Mouse (Mus musculus): ENCODE data around the gene Itih4. TPM values are rescaled to one million over a fixed set of nuclear protein-coding genes. Genes with fewer than 3 reads are reported as not detected.
A peak's percentile ranks its signal among the peaks of the same experiment; 100 is the strongest.

Gene Itih4
- not detected for total RNA-seq (2021)

DNA sequence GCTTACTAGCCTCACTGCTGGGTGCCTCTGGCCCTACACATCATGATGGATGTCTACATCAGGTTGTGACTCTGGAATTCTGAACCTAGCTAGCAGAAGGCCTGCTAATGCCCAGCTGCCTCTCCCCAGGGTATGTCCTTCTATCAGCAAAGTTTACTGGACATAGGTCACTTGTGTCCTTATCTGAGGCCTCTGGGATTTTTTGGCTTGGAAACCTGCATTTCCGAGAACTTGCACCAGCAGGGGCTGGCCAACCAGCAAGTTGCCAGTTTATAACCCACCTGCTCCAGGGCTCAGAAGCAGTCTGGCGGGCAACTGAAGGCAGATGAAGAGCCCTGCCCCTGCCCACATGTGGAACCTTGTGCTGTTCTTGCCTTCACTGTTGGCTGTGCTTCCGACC lies at the start of gene Itih4:
Gene Itih4, plus strand, starts transcription at position 273 of the 400 bp plus-strand sequence.
- DNase-seq: no peak

DNA sequence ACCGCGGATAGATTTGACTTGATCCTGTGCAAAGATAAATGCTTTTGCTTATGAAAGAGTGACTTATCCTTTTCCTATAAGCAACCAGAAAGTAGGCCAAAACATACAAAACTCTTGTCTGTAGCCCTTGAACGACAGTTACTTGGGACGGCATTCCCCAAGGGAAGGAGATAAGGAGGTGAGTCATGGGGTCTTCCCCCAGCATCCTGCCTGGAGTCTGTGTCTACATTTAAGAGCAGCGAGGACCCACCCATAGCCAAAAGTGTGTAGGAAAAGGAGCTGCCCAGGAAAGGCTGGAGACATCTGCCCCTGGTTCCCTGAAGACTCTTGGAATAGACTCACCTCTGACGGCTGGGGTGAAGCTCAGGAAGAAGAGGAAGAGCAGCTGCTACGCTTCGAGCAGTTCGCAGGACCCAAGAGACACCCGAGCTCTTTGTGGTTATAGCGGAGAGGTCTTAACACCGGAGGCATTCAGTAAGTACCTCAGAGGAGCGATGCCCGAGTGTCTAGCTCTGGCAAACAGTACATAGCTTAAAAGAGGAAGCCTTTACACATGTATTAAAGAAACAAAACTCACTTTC lies 48.8 kb upstream of the Itih4 start:
- no peak for DNase-seq

DNA sequence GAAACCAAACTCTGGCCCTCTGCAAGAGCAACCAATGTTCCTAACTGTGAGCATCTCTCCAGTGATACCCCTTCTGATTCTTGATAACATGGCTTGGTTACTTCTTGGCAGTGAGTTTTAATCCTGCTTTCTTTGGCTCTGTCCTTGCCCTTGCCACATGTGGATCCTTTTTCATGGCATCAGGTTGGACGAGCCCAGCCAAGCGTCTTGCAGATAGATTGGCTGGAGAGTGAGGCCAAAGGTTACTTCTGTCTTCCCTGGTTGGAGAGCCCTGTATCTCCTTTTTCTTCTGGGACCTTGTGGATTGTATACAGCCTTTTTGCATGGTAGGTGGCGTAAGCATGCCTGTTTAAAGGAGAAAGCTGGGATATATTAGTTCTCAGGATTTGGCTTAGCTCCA lies 42.6 kb upstream of the Itih4 start:
- no peak for DNase-seq

DNA sequence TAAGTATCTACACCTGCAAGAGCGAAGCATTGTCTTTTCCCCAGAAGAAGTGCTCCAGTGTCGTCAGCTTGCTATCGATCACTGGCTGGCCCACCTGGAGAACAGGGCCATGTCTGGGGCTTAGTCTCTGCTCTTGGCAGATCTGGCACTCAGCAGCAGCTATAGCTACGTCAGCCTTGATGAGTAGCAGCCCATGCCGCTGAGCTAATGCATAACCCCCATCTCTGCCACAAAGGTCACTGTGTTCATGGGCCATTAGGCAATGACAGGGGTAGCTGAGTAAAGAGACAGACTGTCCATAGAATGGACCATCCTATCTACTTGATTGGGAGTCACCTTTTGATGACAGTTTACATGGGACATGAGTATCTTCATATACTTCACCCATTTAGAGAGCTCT lies 35.8 kb upstream of the Itih4 start:
- no peak for DNase-seq

DNA sequence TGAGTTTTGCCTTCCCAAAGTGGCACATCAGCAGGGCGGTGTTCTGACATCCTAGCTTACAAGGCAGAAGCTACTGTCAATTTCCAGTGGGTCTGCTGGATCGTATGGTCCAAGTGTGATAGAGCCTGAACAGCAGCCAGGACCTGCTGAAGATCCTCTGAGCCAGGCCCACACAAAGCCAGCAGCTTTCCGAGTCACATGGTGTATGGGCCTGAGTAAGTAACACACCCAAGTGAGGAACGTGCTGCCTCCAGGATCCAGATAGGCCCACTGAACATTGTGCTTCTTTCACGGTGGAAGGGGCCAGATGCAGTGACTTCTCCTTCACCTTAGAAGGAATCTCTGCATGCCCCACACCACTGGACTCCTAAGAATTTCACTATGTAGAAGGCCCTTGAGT lies 34.0 kb upstream of the Itih4 start:
- no peak for DNase-seq

DNA sequence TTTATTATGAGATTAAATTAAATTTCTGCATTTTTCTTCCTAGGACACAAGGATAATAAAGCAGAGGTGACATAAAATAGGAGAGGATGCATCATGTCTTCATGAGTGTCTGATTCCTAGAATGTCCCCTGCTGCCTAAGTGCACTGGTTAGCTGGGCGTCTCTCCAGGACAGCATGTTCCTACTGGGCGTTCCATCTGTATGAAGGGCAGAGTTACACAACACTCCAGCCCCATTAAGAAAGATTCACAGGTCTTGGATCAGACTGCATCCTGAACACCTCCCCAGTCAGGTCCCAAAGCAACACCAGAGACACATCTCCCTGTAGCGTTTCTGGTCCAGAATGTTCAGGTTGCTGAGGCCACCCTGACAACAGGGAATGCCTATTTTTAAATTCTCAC lies 31.0 kb upstream of the Itih4 start:
- DNase-seq: no peak

DNA sequence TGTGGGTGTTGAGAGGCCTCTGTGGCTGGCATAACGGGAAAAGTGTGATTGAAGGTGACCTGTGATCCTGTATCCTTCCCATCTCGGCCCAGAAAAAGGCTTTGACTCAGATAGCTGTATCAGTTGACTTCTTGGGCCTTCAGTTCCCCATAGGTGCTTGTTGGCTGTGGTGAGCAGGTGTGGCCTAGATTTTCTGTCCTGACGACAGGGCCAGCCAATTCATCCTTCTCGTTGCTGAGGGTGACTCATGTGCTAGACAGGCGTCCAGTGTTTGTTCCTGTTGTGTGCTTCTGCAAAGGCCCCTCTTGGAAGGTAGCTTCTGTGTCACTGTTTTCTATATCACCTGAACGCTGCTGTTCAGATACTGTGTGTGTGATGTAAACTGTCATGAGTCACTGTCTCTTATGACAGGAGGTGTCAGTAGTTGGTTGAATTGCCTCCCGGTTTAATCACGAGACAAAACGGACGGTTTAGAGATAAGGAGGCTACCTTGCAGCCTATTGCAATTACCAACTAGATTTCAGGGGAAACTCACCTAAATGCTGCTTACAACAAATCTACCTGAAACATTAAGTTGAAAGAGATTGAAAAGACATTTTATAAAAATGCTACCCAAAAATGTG lies 29.3 kb upstream of the Itih4 start:
- DNase-seq: no peak

DNA sequence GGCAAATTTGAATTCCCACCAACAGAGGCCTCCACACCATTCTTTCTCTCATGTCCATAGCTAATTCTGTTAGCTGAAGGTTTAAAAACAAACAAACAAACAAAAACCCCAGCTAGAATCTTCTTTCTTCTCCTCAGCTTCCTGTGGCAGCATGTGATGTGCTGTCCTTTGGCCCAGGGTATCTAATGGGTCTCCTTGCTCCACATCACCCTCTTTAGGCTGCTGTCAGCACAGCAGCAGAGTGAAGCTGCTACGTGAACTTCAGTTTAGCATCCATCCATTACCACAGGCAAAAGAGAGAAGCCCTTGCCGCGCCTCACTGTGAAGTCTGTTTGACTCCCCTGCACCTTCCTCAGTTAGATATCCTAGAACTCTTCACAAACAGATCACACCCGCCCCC lies 28.3 kb upstream of the Itih4 start:
- no peak for DNase-seq

DNA sequence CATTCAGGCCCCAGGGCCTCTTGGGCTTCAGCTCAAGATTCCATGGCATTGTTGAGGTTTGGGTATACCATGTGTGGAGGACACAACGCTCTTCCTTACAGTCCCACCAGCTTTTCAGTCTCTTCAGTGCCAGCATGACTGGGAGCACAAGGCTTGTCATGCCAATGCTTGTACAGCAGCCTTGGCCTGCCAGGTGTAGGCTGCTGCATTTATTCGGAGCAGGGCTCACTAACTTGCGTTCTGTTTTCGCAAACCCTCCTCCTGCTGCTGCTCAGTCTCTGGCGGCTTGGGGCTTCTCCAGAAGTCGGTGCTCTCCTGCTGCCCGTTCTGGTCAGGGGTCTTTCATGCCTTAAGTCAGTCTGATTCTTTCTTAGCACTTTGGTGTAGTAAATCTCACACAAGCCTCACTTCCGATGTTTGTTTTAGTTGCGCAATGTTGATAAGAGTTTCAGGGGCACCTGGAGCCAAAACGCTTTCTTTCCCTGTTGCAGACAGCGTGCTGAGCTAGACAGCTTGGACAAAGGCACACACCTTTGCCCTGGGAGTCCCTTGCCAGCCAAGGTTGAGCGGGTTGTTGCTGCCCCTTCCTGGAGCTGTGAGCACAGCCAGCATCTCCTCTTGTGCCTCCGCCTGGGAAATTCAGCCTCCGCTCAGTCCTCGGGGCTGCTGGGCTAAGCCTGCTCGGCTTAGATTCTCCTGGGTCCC lies 24.7 kb upstream of the Itih4 start:
- no peak for DNase-seq

DNA sequence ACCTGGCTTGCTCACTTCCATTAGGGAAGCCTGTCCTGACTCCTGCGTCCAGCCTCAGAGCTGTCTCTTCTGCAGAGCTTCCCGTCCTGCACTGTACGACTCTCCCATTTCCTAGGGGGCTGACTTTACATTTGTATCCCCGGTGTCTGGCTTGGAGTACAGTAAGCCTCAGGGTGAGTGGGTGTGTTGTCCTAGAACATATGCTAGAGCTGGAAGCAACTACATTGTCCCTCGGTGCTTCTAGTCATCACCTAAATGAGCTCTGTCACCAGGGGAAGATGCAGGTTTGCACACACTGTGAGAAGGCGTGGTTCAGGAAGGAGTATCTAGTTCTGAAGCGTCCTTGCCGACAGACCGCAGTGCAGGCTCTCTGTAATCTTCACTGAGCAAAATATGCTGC lies 23.9 kb upstream of the Itih4 start:
- no peak for DNase-seq

DNA sequence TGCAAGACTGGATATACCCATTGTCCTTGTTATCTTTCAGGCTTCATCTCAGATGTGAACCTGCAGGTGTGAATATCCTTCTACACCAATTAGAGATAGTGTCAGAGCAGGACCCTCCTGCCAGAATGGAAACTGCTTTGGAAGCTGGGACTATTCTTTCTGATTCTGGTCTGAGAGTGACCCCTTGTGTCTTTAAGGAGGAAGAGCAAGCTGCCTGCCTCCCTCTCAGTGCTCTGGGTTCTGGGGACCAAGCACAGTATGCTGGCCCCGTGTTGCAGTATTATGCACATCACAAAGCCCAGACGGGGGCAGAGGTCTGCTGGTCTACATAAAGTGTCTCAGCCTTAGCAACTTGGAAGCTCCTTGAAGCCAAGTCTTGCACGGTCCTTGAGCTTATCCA lies 21.0 kb upstream of the Itih4 start:
- DNase-seq: no peak

DNA sequence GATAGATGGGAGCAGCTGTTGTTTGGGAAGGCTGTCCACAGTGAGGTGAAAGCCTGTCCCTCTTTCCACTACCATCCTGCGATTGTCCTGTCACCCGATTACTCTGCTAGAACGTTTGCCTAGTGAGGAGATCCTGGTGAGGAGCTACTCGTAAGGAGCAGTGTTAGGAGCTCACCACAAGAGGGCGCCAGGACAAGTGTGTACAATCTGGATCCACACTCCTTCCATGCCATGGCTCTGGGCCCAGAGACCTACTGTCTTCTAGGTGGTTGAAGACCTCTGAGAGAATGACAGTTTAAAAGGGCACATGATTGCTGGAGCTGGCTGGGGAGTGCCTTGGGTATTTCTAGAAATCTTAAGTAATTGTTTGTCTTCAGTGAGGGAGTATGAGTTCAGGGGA lies 19.2 kb upstream of the Itih4 start:
- peak; percentile 45 to 59 for DNase-seq

DNA sequence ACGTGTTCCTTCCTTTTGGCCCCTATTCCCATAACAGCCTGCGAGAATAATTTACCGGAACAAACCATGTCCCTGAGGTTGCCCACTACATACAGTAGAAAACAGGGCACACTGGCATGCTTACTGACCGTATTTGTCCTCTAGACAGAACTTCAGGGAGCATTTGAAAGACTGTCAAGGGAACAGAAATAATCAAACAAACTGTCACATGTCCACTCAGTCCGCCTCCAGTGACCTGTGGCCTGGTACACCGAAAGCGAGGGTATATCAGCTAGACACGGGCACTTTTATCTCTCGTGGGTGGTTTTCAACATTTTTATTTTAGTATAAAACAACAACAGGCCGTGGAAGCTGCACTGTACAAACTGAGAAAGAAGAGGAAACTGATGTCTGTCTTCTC lies 17.4 kb upstream of the Itih4 start:
- no peak for DNase-seq

DNA sequence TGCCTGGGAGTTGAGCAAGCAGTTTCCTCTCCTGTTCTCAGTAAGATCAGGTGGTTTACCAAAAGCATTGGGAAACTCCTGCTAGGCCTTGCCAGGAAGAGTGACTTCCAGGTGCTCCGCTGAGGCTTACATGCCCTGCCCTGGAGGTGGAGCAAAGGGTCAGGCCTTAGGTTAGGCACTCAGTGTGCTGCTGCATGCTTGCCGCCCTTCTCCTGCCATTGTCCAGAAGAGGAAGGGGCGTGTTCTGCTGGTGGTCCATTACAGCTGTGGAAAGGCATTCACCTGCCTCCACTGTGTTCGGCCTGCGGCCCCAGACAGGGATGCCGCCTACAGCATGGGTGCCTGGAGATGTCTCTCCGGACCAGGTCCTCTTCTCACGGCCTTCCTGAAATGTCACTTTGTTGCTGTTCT lies 16.9 kb upstream of the Itih4 start:
- no peak for DNase-seq

DNA sequence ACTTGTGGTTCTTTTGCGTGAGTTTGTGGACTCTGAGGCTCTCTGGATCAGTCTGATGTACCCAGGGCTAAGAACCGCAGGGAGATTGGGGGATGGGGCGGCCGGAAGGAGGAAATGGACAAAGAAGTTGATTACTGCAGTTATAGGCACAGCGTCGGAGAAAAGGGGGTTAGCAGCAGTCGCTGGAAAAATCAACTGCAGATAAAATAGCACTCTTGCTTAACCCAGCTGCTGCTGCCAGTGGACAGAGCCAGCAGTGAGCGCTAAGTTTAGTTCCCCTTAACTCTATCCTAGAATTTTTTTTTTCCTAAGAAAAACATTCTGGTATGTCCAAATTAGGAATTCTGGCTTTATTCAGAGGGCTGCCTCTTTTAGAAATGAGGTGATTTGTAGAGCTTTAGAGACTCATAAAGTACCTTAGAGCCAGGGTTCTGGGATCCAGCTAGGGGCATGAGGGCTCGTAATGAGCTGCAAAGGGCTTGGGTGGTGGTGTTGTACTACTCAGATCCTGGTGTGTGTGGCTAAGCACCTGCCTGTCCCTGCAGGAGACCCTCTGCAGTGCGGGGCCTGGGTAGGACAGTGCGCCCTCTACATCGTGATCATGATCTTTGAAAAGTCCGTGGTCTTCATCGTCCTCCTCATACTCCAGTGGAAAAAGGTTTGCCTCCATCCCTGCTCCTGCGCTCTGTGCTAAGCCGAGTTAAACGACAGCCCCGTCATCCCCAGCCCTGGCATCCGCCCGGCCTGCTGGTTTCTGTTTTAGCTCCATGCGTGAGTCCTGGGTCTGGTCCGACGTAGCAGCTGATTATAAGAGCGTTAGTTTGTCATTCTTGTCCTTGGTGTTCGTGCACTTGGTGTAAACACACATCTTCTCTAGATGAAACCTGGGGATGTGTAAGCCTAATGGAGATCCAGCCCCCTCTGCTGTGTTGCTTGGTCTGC lies 15.8 kb upstream of the Itih4 start:
- DNase-seq: no peak

DNA sequence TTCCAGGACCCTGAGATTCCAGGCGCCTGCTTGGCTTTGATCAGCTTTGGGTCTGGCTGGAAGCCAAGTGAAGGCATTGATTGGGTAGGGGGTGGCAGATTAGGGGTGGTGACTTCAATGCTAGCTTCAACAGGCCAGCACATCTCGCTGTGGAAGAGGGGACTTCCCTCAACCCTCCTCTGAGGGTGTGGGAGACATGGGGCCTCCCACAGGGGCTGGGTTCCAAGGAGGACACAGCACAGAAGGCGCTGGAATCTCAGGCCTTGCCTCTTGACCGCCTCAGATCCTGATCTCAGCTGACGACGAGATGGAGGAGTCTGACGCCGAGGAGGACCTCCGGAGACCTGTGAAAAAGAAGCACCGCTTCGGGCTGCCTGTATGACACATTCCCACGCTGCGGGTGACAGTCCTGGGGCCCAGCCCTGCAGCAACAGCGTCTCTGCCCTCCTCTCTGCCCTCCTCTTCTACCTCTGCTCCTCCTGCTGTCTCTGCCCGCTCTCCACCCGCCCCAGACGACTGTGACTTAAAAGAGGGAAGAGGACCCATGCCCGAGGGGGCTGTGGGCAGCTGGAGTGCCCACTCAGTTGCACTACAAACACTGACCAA lies 12.1 kb upstream of the Itih4 start:
- DNase-seq: no peak

DNA sequence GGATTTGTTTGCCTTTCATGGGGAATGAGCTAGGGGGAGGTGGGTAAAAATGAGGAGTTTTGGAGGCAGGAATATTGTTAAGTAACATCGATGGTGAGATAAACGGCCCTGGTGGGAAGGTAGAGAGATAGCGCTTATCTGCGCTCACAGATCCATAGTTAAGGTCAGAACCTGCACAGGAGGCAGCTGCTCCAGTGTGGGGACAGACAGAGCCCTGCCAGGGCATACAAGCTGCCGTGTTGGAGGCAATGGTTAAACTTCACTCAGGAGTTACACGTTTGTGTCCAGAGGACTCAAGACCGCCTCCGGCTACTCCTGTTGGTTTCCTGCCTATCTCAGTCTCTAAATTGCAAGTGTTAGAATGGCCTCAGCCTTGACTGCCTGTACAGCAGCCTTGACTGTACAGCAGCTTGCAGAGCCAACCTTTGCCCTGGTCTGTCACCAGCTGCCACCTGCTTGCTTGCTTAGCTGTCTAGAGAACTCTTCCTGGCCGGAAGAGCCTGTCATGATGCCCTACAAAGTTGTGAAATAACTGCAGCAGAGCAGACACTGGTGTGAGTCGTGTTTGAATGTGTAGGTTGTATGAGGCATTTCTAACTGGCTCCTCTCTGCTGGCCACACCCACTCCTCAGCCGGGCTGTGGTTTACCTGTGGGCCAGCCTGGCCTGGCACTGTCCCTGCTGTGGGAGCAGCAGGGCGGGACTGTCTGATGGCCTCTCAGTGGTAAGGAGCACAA lies 11.0 kb upstream of the Itih4 start:
- no peak for DNase-seq

DNA sequence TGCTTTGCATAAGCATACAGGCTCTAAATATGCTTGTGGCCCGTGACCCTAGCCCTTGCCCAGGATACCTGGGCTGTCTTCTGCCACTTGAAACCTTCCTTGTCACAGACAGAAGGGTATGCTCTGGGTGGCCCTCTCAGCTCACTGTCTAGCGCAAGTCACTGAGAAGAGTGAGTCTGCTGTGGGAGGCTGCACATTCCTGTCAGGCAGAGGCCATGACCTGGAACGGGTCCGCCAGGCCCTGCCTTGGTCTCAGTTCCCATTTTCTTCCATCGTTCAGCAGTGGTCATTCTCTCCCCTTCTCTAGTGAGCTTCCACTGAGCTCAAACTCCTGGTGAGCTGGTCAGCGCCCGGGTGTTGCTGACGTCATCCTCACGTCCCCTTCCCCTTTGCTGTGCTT lies 10.3 kb upstream of the Itih4 start:
- no peak for DNase-seq

DNA sequence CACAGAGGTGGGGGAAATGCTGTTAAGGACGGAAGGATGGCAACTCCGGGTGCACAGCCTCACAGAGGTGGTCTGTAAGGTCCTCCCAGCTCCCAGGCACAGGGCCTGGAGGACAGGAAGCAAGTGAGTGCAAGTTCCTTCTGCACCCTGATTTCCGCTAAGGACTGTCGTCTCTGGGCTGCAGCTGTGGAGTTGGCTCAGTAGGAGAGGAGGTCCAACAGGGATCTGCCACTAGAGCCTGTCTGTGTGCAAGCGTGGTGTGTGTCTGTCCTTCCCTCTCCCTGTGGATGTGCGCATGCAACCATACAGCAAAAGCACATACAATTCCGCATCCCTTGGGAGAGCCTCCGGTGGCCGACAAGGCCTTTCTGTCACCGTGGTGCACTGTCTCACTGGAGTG lies 9.8 kb upstream of the Itih4 start:
- DNase-seq: no peak

DNA sequence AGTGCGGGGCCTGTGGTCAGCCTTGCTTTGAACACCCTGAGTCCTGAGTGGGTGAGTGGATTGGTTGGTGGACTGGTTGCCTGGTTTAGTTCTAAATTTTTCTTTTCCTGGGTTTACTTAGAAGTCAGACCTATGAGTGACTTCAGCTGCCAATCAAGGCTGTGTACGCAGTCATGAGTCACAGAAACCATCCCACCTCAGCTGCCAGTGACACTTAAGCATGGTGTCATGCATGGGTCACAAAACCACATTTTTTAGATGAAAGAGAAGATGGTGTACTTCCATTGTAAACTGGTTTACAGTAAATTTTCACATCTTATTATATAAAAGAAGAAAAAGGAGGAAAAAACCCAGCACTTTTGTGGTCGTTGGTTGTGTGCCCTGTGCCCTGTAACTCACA lies 8.4 kb upstream of the Itih4 start:
- no peak for DNase-seq

DNA sequence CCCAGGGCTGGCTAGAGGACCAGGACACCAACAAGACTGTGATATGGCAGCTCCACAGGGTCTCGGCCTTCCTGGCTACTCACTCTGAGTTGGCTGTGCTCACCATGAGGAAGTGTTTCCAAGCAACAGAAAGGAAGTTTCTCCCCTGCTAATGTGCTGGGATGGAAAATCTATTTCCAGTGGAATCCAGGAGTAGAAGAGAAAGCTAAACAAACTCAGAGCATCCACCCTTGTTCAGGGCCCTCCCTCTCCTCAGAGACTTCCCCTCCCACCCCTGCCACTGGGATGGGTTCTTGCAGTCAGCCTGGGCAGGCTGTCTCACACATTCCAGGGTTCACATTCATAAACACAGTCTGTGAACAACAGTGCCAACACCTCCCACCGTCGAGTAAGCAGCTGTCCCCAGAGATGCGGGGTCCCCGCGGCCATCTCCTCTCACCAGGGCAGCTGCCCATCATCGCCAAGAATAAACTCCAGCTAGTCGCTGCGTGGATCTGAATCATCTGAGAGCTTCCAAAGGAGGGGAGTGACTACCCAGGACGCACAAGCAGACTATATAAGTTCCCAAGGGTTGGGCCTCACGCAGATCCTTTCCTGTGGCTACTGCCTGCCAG lies 7.2 kb upstream of the Itih4 start, which contains the start of gene Mustn1:
Gene Mustn1, plus strand, starts transcription at position 243 of the 614 bp plus-strand sequence.
- no peak for DNase-seq
